Mouse (Mus musculus) midbrain, embryonic 12.5 days (tissue): ENCODE measurements around the gene Mfsd6l. TPM values are rescaled to one million over a fixed set of nuclear protein-coding genes. Genes with fewer than 3 reads are reported as not detected.

Source experiments
- ATAC-seq: fragments of 200-750 bp; cut with Nextera tagmentation; 2 replicates; pipeline ENCODE4 v1.8.0; 2017; ENCODE audit warnings: low read depth, moderate TSS enrichment, moderate library complexity; ENCODE audit not compliant: low FRiP score
- H3K27ac ChIP-seq: fragments of 300-500 bp; sonication (generic); replicated peaks from 2 replicates; pipeline ENCODE4 v1.5.1; 2016; ENCODE audit warnings: mild to moderate bottlenecking
- H3K27me3 ChIP-seq: fragments of 300-500 bp; sonication (generic); 2 replicates; pipeline ENCODE4 v1.6.1; 2016; ENCODE audit warnings: mild to moderate bottlenecking
- H3K36me3 ChIP-seq: fragments of 300-500 bp; sonication (generic); 2 replicates; pipeline ENCODE4 v1.6.1; 2016
- H3K4me1 ChIP-seq: fragments of 300-500 bp; sonication (generic); 2 replicates; pipeline ENCODE4 v1.6.1; 2016
- H3K4me2 ChIP-seq: fragments of 300-500 bp; sonication (generic); replicated peaks from 2 replicates; pipeline ENCODE4 v1.6.1; 2016; ENCODE audit warnings: mild to moderate bottlenecking, moderate library complexity
- H3K4me3 ChIP-seq: fragments of 300-500 bp; sonication (generic); 2 replicates; pipeline ENCODE4 v1.5.1; 2016; ENCODE audit warnings: mild to moderate bottlenecking
- H3K9ac ChIP-seq: fragments of 300-500 bp; sonication (generic); replicated peaks from 2 replicates; pipeline ENCODE4 v1.6.1; 2016; ENCODE audit warnings: mild to moderate bottlenecking, moderate library complexity
- H3K9me3 ChIP-seq: fragments of 300-500 bp; sonication (generic); 2 replicates; pipeline ENCODE4 v1.6.1; 2016; ENCODE audit warnings: mild to moderate bottlenecking
- WGBS: fragments of 180-500 bp; shearing (Covaris S2); methylation state at CpG from one replicate; pipeline ENCODE4 v1.1.7; 2016; 5-methylcytosine and 5-hydroxymethylcytosine counted together
- polyA plus RNA-seq: library from polyadenylated mRNA; unstranded; fragments of >200 nt; fragmentation: Nextera tagmentation; extraction: Ambion mirVana; gene quantifications from 2 replicates; pipeline ENCODE4 v1.2.1, GENCODE M21; 2016

Gene Mfsd6l
- polyA plus RNA-seq, 1 experiment from 2014 or later = not detected

- WGBS = 16% methylated on average over 3 of the region's 3 CpGs
Observed at GRCm38 (mm10) chr11:68585890-68586289, 29.9 kb downstream of the Mfsd6l start.

GRCm38 (mm10) chr11:68586721-68587120 is 30.7 kb downstream of the Mfsd6l start, which contains the start of gene Ccdc42:
Ccdc42 (plus strand) TSS chr11:68587021.
- Histone ChIP-seq H3K4me3 (no peak within 1 kb of the TSS), H3K36me3 (no peaks in the 10 kb centered on the region), H3K9ac (no peak within 1 kb of the TSS), H3K27ac (no peak within 1 kb of the TSS), H3K4me1 (peaks cover 6% of the 10 kb centered on the region), H3K4me2 (no peak within 1 kb of the TSS), H3K9me3 (no peaks in the 10 kb centered on the region), H3K27me3 (peaks cover 17% of the 10 kb centered on the region)
- WGBS = 62% methylated on average over 5 of the region's 5 CpGs
- no peak for ATAC-seq

More at GRCm38 (mm10) chr11:68585890-68586289, 29.9 kb downstream of the Mfsd6l start:
- no peak for ATAC-seq
- Histone ChIP-seq H3K4me2 (no peak overlapping the region), H3K36me3 (no peaks in the 10 kb centered on the region), H3K4me3 (no peak overlapping the region), H3K27ac (no peak overlapping the region), H3K9ac (no peak overlapping the region), H3K4me1 (peaks cover 3% of the 10 kb centered on the region), H3K27me3 (peaks cover 15% of the 10 kb centered on the region), H3K9me3 (no peaks in the 10 kb centered on the region)

GRCm38 (mm10) chr11:68589055-68589809 is 33.2 kb downstream of the Mfsd6l start:
- ATAC-seq = no peak
- H3K9ac ChIP-seq = no peak overlapping the region
- peaks cover 17% of the 10 kb centered on the region for H3K27me3 ChIP-seq
- no peaks in the 10 kb centered on the region for H3K36me3 ChIP-seq
- no peak overlapping the region for H3K4me3 ChIP-seq
- no peak overlapping the region for H3K27ac ChIP-seq
- H3K9me3 ChIP-seq = no peaks in the 10 kb centered on the region
- H3K4me2 ChIP-seq = no peak overlapping the region
- 70% methylated on average over 8 of the region's 8 CpGs for WGBS
- H3K4me1 ChIP-seq = peaks cover 17% of the 10 kb centered on the region

GRCm38 (mm10) chr11:68591708-68592107 is 35.7 kb downstream of the Mfsd6l start:
- Histone ChIP-seq H3K36me3 (no peaks in the 10 kb centered on the region), H3K4me3 (no peak overlapping the region), H3K9me3 (no peaks in the 10 kb centered on the region), H3K4me1 (peaks cover 16% of the 10 kb centered on the region), H3K9ac (no peak overlapping the region), H3K27ac (no peak overlapping the region), H3K27me3 (peaks cover 20% of the 10 kb centered on the region), H3K4me2 (no peak overlapping the region)
- WGBS = 12% methylated on average over 5 of the region's 5 CpGs
- ATAC-seq = no peak

- H3K27me3 ChIP-seq = peaks cover 20% of the 10 kb centered on the region
- ATAC-seq = no peak
- H3K9ac ChIP-seq = no peak overlapping the region
- no peaks in the 10 kb centered on the region for H3K9me3 ChIP-seq
- no peak overlapping the region for H3K27ac ChIP-seq
- no peak overlapping the region for H3K4me3 ChIP-seq
- no peak overlapping the region for H3K4me2 ChIP-seq
- no peaks in the 10 kb centered on the region for H3K36me3 ChIP-seq
- 63% methylated on average over 3 of the region's 3 CpGs for WGBS
- H3K4me1 ChIP-seq = peaks cover 16% of the 10 kb centered on the region
Observed at GRCm38 (mm10) chr11:68593247-68593646, 37.3 kb downstream of the Mfsd6l start.

- peaks cover 22% of the 10 kb centered on the region for H3K4me1 ChIP-seq
- no peak overlapping the region for H3K27ac ChIP-seq
- H3K4me3 ChIP-seq = no peak overlapping the region
- peaks cover 7% of the 10 kb centered on the region; the same call in 1 of the 2 replicates for H3K27me3 ChIP-seq
- H3K9ac ChIP-seq = no peak overlapping the region
- H3K4me2 ChIP-seq = no peak overlapping the region
- no peaks in the 10 kb centered on the region for H3K36me3 ChIP-seq
- ATAC-seq = no peak
- H3K9me3 ChIP-seq = no peaks in the 10 kb centered on the region
- 81% methylated on average over 2 of the region's 2 CpGs for WGBS
Observed at GRCm38 (mm10) chr11:68597912-68598311, 41.9 kb downstream of the Mfsd6l start.

GRCm38 (mm10) chr11:68600551-68601021 is 44.6 kb downstream of the Mfsd6l start:
- H3K4me2 ChIP-seq = no peak overlapping the region
- no peaks in the 10 kb centered on the region for H3K36me3 ChIP-seq
- WGBS = 43% methylated on average over 6 of the region's 6 CpGs
- H3K9ac ChIP-seq = no peak overlapping the region
- no peak overlapping the region for H3K27ac ChIP-seq
- no peaks in the 10 kb centered on the region for H3K9me3 ChIP-seq
- no peak for ATAC-seq
- H3K4me1 ChIP-seq = peaks cover 18% of the 10 kb centered on the region
- H3K4me3 ChIP-seq = no peak overlapping the region
- H3K27me3 ChIP-seq = no peaks in the 10 kb centered on the region; the same call in 1 of the 2 replicates

GRCm38 (mm10) chr11:68601486-68601991 is 45.6 kb downstream of the Mfsd6l start:
- H3K27ac ChIP-seq = peak overlapping the region; percentile 56; the same call in 1 of the 2 replicates
- H3K4me2 ChIP-seq = no peak overlapping the region
- H3K27me3 ChIP-seq = no peaks in the 10 kb centered on the region; the same call in 1 of the 2 replicates
- peaks cover 18% of the 10 kb centered on the region for H3K4me1 ChIP-seq
- H3K9me3 ChIP-seq = no peaks in the 10 kb centered on the region
- no peak overlapping the region for H3K9ac ChIP-seq
- no peak overlapping the region for H3K4me3 ChIP-seq
- H3K36me3 ChIP-seq = no peaks in the 10 kb centered on the region
- peak; percentile 34; the same call in 1 of the 2 replicates for ATAC-seq
- 5% methylated on average over 9 of the region's 9 CpGs for WGBS

GRCm38 (mm10) chr11:68602200-68602931 is 46.4 kb downstream of the Mfsd6l start:
- H3K4me1 ChIP-seq = peaks cover 18% of the 10 kb centered on the region
- peak overlapping the region; percentile 42 for H3K27ac ChIP-seq
- H3K4me2 ChIP-seq = no peak overlapping the region
- ATAC-seq = no peak
- no peaks in the 10 kb centered on the region for H3K9me3 ChIP-seq
- no peaks in the 10 kb centered on the region; the same call in 1 of the 2 replicates for H3K27me3 ChIP-seq
- H3K9ac ChIP-seq = no peak overlapping the region
- no peak overlapping the region for H3K4me3 ChIP-seq
- no peaks in the 10 kb centered on the region for H3K36me3 ChIP-seq
- 20% methylated on average over 8 of the region's 8 CpGs for WGBS

- Histone ChIP-seq H3K36me3 (no peaks in the 10 kb centered on the region), H3K4me2 (no peak overlapping the region), H3K9ac (no peak overlapping the region), H3K4me3 (no peak overlapping the region), H3K27me3 (no peaks in the 10 kb centered on the region; the same call in 1 of the 2 replicates), H3K4me1 (peaks cover 9% of the 10 kb centered on the region), H3K9me3 (no peaks in the 10 kb centered on the region), H3K27ac (no peak overlapping the region)
- 81% methylated on average over 2 of the region's 2 CpGs for WGBS
- ATAC-seq = no peak
Observed at GRCm38 (mm10) chr11:68607046-68607445, 51.1 kb downstream of the Mfsd6l start.
